Mouse (Mus musculus) testis, adult 2 months (tissue): ENCODE measurements around the gene Ttc30a1.
"Not testable (repeated sequence)": the region's sequence is repeated elsewhere in the genome, so short reads cannot be mapped to it uniquely, and the experiment has no call there.

Experiments
- CTCF ChIP-seq: fragments of 200-500 bp; IDR thresholded peaks from 2 replicates; pipeline ENCODE4 v1.5.1; 2012; ENCODE audit warnings: low read depth, mild to moderate bottlenecking, inconsistent platforms, low read length, moderate library complexity; ENCODE audit not compliant: control insufficient read depth, insufficient read depth, insufficient replicate concordance
- POLR2A ChIP-seq: fragments of 200-500 bp; IDR thresholded peaks from 2 replicates; pipeline ENCODE4 v1.6.1; 2012; ENCODE audit warnings: low read depth, mild to moderate bottlenecking, inconsistent platforms, low read length, moderate library complexity; ENCODE audit not compliant: control insufficient read depth

DNA sequence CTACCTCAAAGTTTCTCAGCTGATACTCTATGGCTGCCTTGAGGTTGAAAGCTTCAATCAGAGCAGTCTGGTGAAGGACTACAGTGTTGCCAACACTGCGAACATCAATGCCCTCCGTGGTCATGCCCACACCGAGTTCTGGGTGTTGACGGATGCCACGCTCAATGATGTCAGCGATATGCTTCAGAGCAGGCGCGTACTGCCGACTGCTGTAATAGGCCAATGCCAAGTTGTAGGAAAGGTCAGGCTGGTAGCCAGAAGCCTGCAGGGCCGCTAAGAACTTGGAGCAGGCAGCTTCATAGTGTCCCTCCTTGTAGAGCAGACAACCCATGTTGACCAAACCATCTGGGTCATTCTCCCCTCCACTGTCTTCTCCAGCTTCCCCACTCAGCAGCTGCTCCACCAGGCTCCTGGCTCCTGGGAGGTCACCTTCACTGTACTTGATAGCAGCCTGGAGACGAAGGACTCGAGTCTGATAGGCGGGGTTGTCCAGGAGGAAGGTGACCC is 781 bp downstream of the Ttc30a1 start:
- TF ChIP-seq CTCF, POLR2A: not testable (repeated sequence)
